Mouse (Mus musculus) lung, postnatal 14 days (tissue): ENCODE data around the gene Ubr7.

Experiments
- DNase-seq: peaks from one replicate; pipeline ENCODE4 v3.0.0; 2021

The Ubr7 gene

GRCm38 (mm10) chr12:102757689-102758402 is at the start of gene Ubr7, which contains the start of the genes Gm28051 and Gon7:
TSS of gene Ubr7 (plus strand) at chr12:102757967.
TSS of gene Gm28051 (minus strand) at chr12:102757765.
TSS of gene Gon7 (minus strand) at chr12:102757803.
- peak; percentile 97 for DNase-seq

DNA sequence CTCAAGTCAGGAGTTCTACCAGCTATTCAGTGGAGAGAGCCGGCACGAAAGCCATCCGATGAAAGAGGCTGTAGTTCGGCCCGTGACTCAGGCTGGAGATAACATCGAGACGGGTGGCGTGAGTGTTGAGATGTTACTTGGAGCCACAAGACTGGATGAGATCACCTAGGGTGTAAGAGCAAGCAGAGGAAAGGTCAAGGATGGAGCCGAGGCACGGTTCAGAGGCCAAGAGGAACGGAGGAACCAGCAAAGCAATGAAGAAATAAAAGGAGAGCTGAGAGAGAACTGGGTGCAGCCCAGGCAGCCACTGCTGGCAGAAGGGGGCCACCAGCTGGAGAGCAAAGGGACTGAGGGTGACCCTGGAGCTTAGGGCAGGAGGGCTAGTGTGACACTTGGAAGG is 49.5 kb upstream of the Ubr7 start:
- no peak for DNase-seq

DNA sequence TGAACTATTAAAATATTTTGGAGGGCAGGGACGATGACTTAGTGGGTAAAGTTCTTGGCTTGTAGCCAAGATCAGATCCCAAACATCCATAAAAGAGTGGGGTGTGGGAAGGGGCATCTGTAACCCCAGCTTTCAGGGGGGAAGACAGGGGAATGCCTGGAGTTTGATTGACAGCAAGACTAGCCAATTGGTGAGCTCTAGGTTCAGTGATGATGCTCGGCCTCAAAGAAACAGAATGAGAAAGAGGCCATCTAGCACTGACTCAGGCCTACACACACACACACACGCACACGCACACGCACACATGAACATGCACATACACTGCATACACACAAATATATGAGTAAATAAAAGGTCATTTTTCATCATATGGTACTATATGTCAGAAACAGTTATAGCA is 47.9 kb upstream of the Ubr7 start:
- DNase-seq = no peak

DNA sequence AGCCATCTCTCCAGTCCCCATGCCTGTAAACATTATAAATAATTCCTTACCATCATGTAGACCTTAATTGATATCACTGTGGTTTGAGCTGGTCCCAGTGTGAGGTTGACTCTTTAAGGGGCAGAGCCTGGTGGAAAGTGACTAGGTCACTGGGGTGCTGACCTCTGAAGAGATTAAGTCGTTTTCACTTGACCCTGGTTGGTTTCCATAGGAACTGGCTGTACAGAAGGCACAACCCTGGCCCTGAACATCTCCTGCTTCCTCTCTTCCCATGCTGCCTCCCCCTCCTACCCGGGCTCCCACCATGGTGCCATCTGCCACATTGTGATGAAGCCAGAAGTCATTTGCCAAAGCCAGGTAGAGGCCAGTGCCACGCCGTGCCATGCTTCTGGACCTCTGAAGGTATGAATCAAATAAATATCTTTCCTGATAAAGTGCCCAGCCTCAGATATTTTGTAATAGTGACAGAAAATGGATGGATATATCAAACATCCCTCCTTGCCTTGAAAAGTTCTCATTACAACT is 46.9 kb upstream of the Ubr7 start:
- DNase-seq = no peak

GRCm38 (mm10) chr12:102713153-102713865 is 44.5 kb upstream of the Ubr7 start:
- DNase-seq = no peak

DNA sequence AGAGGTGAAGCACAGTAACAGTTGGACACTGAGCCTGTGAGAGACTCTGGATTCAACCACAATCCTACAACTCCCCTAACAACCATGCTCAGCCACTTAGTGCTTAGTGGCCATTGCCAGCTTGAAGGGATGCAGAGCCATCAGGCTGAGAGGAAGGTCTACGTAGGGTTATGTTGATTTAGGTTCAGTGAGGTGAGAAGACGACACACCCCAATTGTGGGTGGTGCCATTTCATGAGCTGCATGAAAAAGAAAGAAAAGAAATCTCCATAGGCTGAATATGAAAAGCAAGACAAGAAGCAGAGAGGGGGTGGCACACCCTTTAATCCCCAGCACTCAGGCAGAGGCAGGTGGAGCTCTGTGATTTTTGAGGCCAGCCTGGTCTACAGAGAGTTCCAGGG is 43.7 kb upstream of the Ubr7 start:
- DNase-seq = no peak

GRCm38 (mm10) chr12:102714654-102715395 is 42.9 kb upstream of the Ubr7 start:
- DNase-seq = no peak

DNA sequence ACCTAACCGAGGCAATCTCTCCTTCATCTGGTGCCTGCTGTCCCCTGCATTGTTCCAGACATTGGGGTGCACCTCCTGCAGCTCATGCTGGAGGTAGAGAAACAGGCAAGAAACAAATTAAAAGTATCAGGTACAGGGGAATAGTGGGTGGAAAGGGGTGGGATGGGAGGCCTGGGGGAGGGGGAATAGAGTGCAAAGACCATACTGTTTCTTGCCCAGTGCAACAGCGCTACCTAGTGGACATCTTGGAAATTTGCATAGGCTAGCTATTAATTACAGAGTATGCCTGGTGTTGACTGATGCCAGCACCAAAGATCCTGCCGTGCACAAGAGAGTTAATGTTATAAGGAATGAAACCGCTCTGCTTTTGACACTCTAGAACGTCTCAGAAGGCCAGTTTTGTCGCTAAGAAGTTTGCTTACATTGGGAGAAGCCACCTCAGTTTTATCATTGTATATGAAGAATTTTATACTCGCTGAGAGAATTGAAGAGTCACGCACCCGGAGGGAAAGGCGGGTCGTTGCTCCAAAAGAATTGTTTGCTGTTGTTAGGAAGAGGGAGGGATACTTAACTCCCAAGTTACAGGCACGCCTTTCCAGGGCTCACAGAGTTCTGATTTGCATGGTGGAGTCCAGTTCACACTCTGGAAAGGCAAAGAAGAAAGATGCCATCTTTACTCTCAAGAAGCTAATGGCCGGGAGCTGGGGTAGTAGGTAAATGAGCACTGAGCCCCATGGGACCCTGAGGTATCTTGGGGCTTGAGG is 38.0 kb upstream of the Ubr7 start:
- DNase-seq = peak; percentile 59

- DNase-seq = no peak
Measured at GRCm38 (mm10) chr12:102722451-102722850, 35.3 kb upstream of the Ubr7 start.

DNA sequence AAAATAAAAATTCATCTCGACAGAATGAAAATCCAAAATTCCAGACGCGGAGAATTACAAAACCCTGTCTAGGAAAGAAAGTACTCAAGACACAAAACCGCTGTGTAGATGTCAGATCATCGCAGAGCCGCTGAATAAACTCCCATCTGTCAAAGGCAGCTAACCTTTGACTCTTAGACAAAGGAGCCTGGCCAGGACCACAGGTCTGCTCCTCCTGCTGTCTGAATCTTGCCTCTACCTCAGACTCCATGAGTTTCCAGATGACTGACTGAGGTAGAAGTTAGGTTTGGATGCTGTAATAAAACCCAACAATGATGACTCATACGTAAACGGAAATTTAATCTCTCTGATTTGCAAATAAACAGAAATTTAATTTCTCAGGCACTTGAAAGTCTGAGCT is 34.8 kb upstream of the Ubr7 start:
- no peak for DNase-seq

GRCm38 (mm10) chr12:102723861-102724260 is 33.9 kb upstream of the Ubr7 start:
- DNase-seq = no peak

GRCm38 (mm10) chr12:102725146-102725545 is 32.6 kb upstream of the Ubr7 start:
- no peak for DNase-seq

DNA sequence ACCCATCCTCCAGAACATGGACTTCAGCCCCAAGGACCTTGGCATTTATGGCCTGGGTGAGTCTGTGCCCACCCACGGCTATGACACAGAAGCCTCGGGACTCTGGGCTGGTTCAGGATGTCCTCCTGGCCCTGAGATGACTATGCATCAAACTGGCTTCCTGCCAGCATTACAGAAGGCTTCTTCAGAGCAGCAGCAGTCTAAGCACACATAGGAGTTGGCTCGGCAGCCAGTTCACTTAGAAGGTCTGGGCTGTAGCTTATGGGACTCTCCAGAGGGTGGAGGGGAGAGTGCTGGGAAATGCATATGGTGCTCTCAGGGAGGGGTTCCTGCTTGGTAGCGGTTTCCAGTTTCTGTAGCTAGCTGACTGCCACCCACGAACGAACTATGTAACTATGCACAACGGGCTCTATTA is 32.0 kb upstream of the Ubr7 start:
- no peak for DNase-seq

- DNase-seq = peak; percentile 65
Measured at GRCm38 (mm10) chr12:102729855-102730797, 27.6 kb upstream of the Ubr7 start.

DNA sequence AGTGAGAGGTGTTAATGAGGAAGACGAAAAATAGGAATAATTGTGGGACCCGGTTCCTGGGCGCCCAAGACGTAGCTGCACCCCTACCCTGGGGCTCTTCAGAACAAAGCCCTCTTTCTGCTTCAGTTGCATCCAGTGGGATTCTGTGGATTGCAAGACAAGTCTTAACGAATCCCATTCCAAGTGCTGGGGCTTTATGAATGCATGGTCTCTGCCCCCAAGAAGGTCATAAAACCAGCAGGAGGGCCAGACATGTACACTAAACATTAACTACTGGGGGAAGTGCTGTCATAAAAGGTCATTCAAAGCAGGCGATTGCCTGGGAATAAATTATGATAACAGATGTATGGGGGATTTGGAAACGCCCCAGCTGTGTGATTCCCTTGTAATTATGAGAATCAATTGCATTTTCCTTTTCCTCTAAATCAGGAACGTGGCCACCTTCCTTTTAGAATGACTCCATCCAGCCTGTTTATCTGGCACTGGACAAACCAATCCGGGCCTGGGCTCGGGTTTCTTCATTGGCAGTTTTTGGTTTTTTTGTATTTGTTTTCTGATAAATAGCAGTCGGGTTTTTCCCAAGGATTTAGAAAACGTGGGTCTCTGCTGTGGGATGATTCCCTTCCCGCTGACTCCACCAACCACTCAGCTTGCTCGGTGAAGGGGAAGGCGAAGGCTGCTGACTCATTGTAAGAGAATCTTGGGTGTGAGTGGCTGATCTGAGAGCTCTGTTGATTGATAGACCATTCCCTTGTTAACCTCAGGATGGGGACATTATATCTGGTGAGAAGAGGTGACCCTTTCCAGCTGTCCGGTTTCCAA is 26.8 kb upstream of the Ubr7 start:
- no peak for DNase-seq

GRCm38 (mm10) chr12:102733381-102733780 is 24.4 kb upstream of the Ubr7 start:
- DNase-seq = peak; percentile 63

GRCm38 (mm10) chr12:102739096-102739495 is 18.7 kb upstream of the Ubr7 start:
- no peak for DNase-seq

DNA sequence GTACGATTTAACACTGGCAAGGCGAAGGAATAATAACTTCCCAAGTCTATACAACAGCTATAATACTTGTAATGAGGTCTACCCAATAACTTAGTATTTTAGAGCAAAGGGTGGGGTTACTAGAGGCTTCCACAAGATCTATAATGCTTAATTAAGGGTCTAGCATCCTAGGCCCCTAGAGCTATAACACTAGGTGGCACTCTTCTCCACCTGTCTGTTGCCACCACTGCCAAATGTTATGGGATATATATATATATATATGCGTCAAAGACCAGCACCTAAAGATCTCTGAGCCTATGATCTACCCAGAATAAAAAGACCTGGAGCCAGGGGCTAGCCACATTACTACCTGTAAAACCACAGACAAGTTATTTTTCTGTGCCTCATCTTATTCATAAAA is 17.5 kb upstream of the Ubr7 start:
- DNase-seq = no peak

DNA sequence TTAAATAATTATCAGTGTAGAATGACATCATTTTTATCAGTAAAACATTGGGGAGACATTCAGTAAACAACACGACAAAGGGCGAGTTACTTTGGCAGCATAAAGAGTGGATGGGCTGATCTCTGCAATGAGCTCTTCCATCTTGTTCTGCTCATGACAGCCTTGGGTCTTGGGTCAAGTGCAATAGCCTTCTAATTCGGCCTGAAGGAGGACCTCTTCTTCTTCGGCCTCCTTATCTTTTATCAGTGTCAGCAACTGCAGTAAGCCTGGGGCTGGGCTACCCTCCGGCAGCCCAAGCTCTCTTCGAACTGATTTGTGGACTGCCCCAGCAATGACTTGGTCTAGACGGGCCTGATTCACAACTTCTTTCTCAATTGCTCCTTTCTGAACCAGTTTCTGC is 15.7 kb upstream of the Ubr7 start:
- DNase-seq = no peak

GRCm38 (mm10) chr12:102743036-102743588 is 14.7 kb upstream of the Ubr7 start:
- no peak for DNase-seq
